Mouse (Mus musculus): Measurements from ENCODE around the gene Myo19. TPM values are rescaled to one million over a fixed set of nuclear protein-coding genes. Genes with fewer than 3 reads are reported as not detected.

Myo19 gene
- polyA plus RNA-seq, 1 experiment from 2014 or later, result 7.2 TPM

GRCm38 (mm10) chr11:84945841-84946240 lies 65.9 kb downstream of the Myo19 start:
- Histone ChIP-seq H3K36me3 (ENCODE audit: control insufficient read depth, insufficient read depth, low read length) (no peaks in the 10 kb centered on the region), H3K9me3 (replicated peaks; ENCODE audit: control insufficient read depth, low read length) (no peaks in the 10 kb centered on the region), H3K27me3 (ENCODE audit: control insufficient read depth, insufficient read depth, low read length) (peaks cover 10% of the 10 kb centered on the region), H3K4me1 (ENCODE audit: control insufficient read depth, insufficient read depth, low read length) (no peaks in the 10 kb centered on the region), H3K9ac (ENCODE audit: low read depth, low read length) (no peak overlapping the region), H3K27ac (ENCODE audit: low read depth, low read length) (no peak overlapping the region), H3K4me3 (ENCODE audit: low read depth, low read length) (no peak overlapping the region), H3K4me2 (no peak overlapping the region)
- no peak for ATAC-seq (replicated peaks; ENCODE audit: insufficient number of reproducible peaks, low FRiP score, low TSS enrichment)
- WGBS (ENCODE audit: insufficient replicate concordance), result 45% methylated on average over 3 of the region's 3 CpGs

GRCm38 (mm10) chr11:84947206-84947605 lies 67.3 kb downstream of the Myo19 start:
- no peaks in the 10 kb centered on the region for H3K9me3 ChIP-seq (replicated peaks; ENCODE audit: control insufficient read depth, low read length)
- H3K4me1 ChIP-seq (ENCODE audit: control insufficient read depth, insufficient read depth, low read length), result no peaks in the 10 kb centered on the region
- 77% methylated on average over 6 of the region's 6 CpGs for WGBS (ENCODE audit: insufficient replicate concordance)
- H3K36me3 ChIP-seq (ENCODE audit: control insufficient read depth, insufficient read depth, low read length), result no peaks in the 10 kb centered on the region
- no peak overlapping the region for H3K4me2 ChIP-seq
- no peak overlapping the region for H3K9ac ChIP-seq (ENCODE audit: low read depth, low read length)
- peaks cover 10% of the 10 kb centered on the region for H3K27me3 ChIP-seq (ENCODE audit: control insufficient read depth, insufficient read depth, low read length)
- no peak for ATAC-seq (replicated peaks; ENCODE audit: insufficient number of reproducible peaks, low FRiP score, low TSS enrichment)
- H3K4me3 ChIP-seq (ENCODE audit: low read depth, low read length), result no peak overlapping the region
- no peak overlapping the region for H3K27ac ChIP-seq (ENCODE audit: low read depth, low read length)

- no peak for ATAC-seq (replicated peaks; ENCODE audit: insufficient number of reproducible peaks, low FRiP score, low TSS enrichment)
- Histone ChIP-seq H3K9ac (ENCODE audit: low read depth, low read length) (no peak overlapping the region), H3K27ac (ENCODE audit: low read depth, low read length) (no peak overlapping the region), H3K9me3 (replicated peaks; ENCODE audit: control insufficient read depth, low read length) (no peaks in the 10 kb centered on the region), H3K4me2 (no peak overlapping the region), H3K36me3 (ENCODE audit: control insufficient read depth, insufficient read depth, low read length) (no peaks in the 10 kb centered on the region), H3K27me3 (ENCODE audit: control insufficient read depth, insufficient read depth, low read length) (peaks cover 8% of the 10 kb centered on the region), H3K4me1 (ENCODE audit: control insufficient read depth, insufficient read depth, low read length) (no peaks in the 10 kb centered on the region), H3K4me3 (ENCODE audit: low read depth, low read length) (no peak overlapping the region)
- WGBS (ENCODE audit: insufficient replicate concordance), result 50% methylated on average over 3 of the region's 3 CpGs
Observed at GRCm38 (mm10) chr11:84948114-84948513, 68.2 kb downstream of the Myo19 start.

- Histone ChIP-seq H3K36me3 (ENCODE audit: control insufficient read depth, insufficient read depth, low read length) (no peaks in the 10 kb centered on the region), H3K9ac (ENCODE audit: low read depth, low read length) (no peak overlapping the region), H3K4me3 (ENCODE audit: low read depth, low read length) (no peak overlapping the region), H3K27me3 (ENCODE audit: control insufficient read depth, insufficient read depth, low read length) (peaks cover 8% of the 10 kb centered on the region), H3K4me1 (ENCODE audit: control insufficient read depth, insufficient read depth, low read length) (no peaks in the 10 kb centered on the region), H3K4me2 (no peak overlapping the region), H3K27ac (ENCODE audit: low read depth, low read length) (no peak overlapping the region), H3K9me3 (replicated peaks; ENCODE audit: control insufficient read depth, low read length) (no peaks in the 10 kb centered on the region)
- 40% methylated on average over 3 of the region's 3 CpGs for WGBS (ENCODE audit: insufficient replicate concordance)
- no peak for ATAC-seq (replicated peaks; ENCODE audit: insufficient number of reproducible peaks, low FRiP score, low TSS enrichment)
Observed at GRCm38 (mm10) chr11:84948526-84948925, 68.6 kb downstream of the Myo19 start.

GRCm38 (mm10) chr11:84952611-84953010 lies 72.7 kb downstream of the Myo19 start:
- ATAC-seq (replicated peaks; ENCODE audit: insufficient number of reproducible peaks, low FRiP score, low TSS enrichment), result no peak
- H3K9ac ChIP-seq (ENCODE audit: low read depth, low read length), result no peak overlapping the region
- H3K36me3 ChIP-seq (ENCODE audit: control insufficient read depth, insufficient read depth, low read length), result no peaks in the 10 kb centered on the region
- peaks cover 19% of the 10 kb centered on the region for H3K27me3 ChIP-seq (ENCODE audit: control insufficient read depth, insufficient read depth, low read length)
- WGBS (ENCODE audit: insufficient replicate concordance), result 48% methylated on average over 2 of the region's 2 CpGs
- no peak overlapping the region for H3K4me2 ChIP-seq
- H3K4me3 ChIP-seq (ENCODE audit: low read depth, low read length), result no peak overlapping the region
- H3K9me3 ChIP-seq (replicated peaks; ENCODE audit: control insufficient read depth, low read length), result no peaks in the 10 kb centered on the region
- no peak overlapping the region for H3K27ac ChIP-seq (ENCODE audit: low read depth, low read length)
- no peaks in the 10 kb centered on the region for H3K4me1 ChIP-seq (ENCODE audit: control insufficient read depth, insufficient read depth, low read length)

- Histone ChIP-seq H3K9ac (ENCODE audit: low read depth, low read length) (no peak overlapping the region), H3K27me3 (ENCODE audit: control insufficient read depth, insufficient read depth, low read length) (peaks cover 35% of the 10 kb centered on the region)
- ATAC-seq (replicated peaks; ENCODE audit: insufficient number of reproducible peaks, low FRiP score, low TSS enrichment), result no peak
Observed at GRCm38 (mm10) chr11:84956400-84956799, 76.5 kb downstream of the Myo19 start.

GRCm38 (mm10) chr11:84957171-84957570 lies 77.2 kb downstream of the Myo19 start:
- Histone ChIP-seq H3K9ac (ENCODE audit: low read depth, low read length) (no peak overlapping the region), H3K4me2 (peak overlapping the region; percentile 72), H3K9me3 (replicated peaks; ENCODE audit: control insufficient read depth, low read length) (no peaks in the 10 kb centered on the region), H3K27ac (ENCODE audit: low read depth, low read length) (no peak overlapping the region), H3K4me1 (ENCODE audit: control insufficient read depth, insufficient read depth, low read length) (peaks cover 17% of the 10 kb centered on the region), H3K4me3 (ENCODE audit: low read depth, low read length) (peak overlapping the region; percentile 33), H3K27me3 (ENCODE audit: control insufficient read depth, insufficient read depth, low read length) (peaks cover 35% of the 10 kb centered on the region), H3K36me3 (ENCODE audit: control insufficient read depth, insufficient read depth, low read length) (no peaks in the 10 kb centered on the region)
- no peak for ATAC-seq (replicated peaks; ENCODE audit: insufficient number of reproducible peaks, low FRiP score, low TSS enrichment)
- WGBS (ENCODE audit: insufficient replicate concordance), result 8% methylated on average over 15 of the region's 15 CpGs

More at GRCm38 (mm10) chr11:84956400-84956799, 76.5 kb downstream of the Myo19 start:
- Histone ChIP-seq H3K27ac (ENCODE audit: low read depth, low read length) (no peak overlapping the region), H3K4me3 (ENCODE audit: low read depth, low read length) (no peak overlapping the region), H3K36me3 (ENCODE audit: control insufficient read depth, insufficient read depth, low read length) (no peaks in the 10 kb centered on the region), H3K4me1 (ENCODE audit: control insufficient read depth, insufficient read depth, low read length) (peaks cover 17% of the 10 kb centered on the region), H3K4me2 (no peak overlapping the region), H3K9me3 (replicated peaks; ENCODE audit: control insufficient read depth, low read length) (no peaks in the 10 kb centered on the region)
- 25% methylated on average over 5 of the region's 5 CpGs for WGBS (ENCODE audit: insufficient replicate concordance)

GRCm38 (mm10) chr11:84957591-84958270 lies 77.8 kb downstream of the Myo19 start, which contains the start of gene Car4:
Gene Car4, plus strand, starts transcription at chr11:84957786.
- Histone ChIP-seq H3K36me3 (ENCODE audit: control insufficient read depth, insufficient read depth, low read length) (no peaks in the 10 kb centered on the region), H3K27ac (ENCODE audit: low read depth, low read length) (no peak within 1 kb of the TSS), H3K4me3 (ENCODE audit: low read depth, low read length) (peak within 1 kb of the TSS; percentile 33), H3K4me1 (ENCODE audit: control insufficient read depth, insufficient read depth, low read length) (peaks cover 17% of the 10 kb centered on the region), H3K27me3 (ENCODE audit: control insufficient read depth, insufficient read depth, low read length) (peaks cover 35% of the 10 kb centered on the region), H3K9me3 (replicated peaks; ENCODE audit: control insufficient read depth, low read length) (no peaks in the 10 kb centered on the region), H3K4me2 (peak within 1 kb of the TSS; percentile 72), H3K9ac (ENCODE audit: low read depth, low read length) (0 out of 2 replicates have a peak within 1 kb of the TSS, but pooled peaks have one; percentile 43)
- 2% methylated on average over 49 of the region's 49 CpGs for WGBS (ENCODE audit: insufficient replicate concordance)
- no peak for ATAC-seq (replicated peaks; ENCODE audit: insufficient number of reproducible peaks, low FRiP score, low TSS enrichment)

- no peak for ATAC-seq (replicated peaks; ENCODE audit: insufficient number of reproducible peaks, low FRiP score, low TSS enrichment)
- Histone ChIP-seq H3K4me3 (ENCODE audit: low read depth, low read length) (peak overlapping the region; percentile 33), H3K36me3 (ENCODE audit: control insufficient read depth, insufficient read depth, low read length) (no peaks in the 10 kb centered on the region), H3K27me3 (ENCODE audit: control insufficient read depth, insufficient read depth, low read length) (peaks cover 35% of the 10 kb centered on the region), H3K9me3 (replicated peaks; ENCODE audit: control insufficient read depth, low read length) (no peaks in the 10 kb centered on the region), H3K9ac (ENCODE audit: low read depth, low read length) (no peak overlapping the region), H3K4me2 (peak overlapping the region; percentile 72), H3K27ac (ENCODE audit: low read depth, low read length) (no peak overlapping the region), H3K4me1 (ENCODE audit: control insufficient read depth, insufficient read depth, low read length) (peaks cover 17% of the 10 kb centered on the region)
- WGBS (ENCODE audit: insufficient replicate concordance), result 2% methylated on average over 11 of the region's 11 CpGs
Observed at GRCm38 (mm10) chr11:84958271-84958630, 78.3 kb downstream of the Myo19 start.
